Mouse (Mus musculus): Measurements from ENCODE around the gene Aldh16a1.

- TF ChIP-seq CTCF (IDR thresholded peaks at IDR 0.05; ENCODE audit: low read depth, low read length) (peak; percentile 62), POLR2A (IDR thresholded peaks at IDR 0.05; ENCODE audit: extremely low read depth, insufficient read depth, low read length) (no peak)
These were observed 55.7 kb downstream of the Aldh16a1 start for GRCm38 (mm10) chr7:45098541-45099240.
